Mouse (Mus musculus) MEL (cell line): ENCODE measurements at regions not wholly inside any gene's neighbourhood (a gene's known extent, or its start where the extent isn't known, plus 50 kb on each side); places are given as distances from the start of the nearest gene placed in this dataset.

ENCODE experiments used
- DNase-seq: peaks from one replicate; pipeline ENCODE4 v3.0.0; 2011; ENCODE audit warnings: low read depth, low spot score
- H3K27ac ChIP-seq: 2 replicates; pipeline ENCODE4 v1.5.1; 2012; ENCODE audit warnings: low read depth, mild to moderate bottlenecking, control low read depth, low read length, moderate library complexity; ENCODE audit not compliant: control insufficient read depth
- H3K27me3 ChIP-seq, 2 experiments: fragments of 150-350 bp in 1 of 2; sonication (generic) in 1 of 2; 2 replicates each; pipeline ENCODE4 v1.6.1; 2012; ENCODE audit warnings: low read length in 2 of 2, mild to moderate bottlenecking in 2 of 2, improper control_type of control experiment in 1 of 2, moderate library complexity in 1 of 2; ENCODE audit not compliant: insufficient read depth in 2 of 2, control insufficient read depth in 1 of 2
- H3K36me3 ChIP-seq, 2 experiments: 2 replicates each; pipeline ENCODE4 v1.6.1; 2012 to 2014; ENCODE audit warnings: low read length in 2 of 2, improper control_type of control experiment in 1 of 2, inconsistent platforms in 1 of 2, mild to moderate bottlenecking in 1 of 2; ENCODE audit not compliant: insufficient read depth in 2 of 2, control insufficient read depth in 1 of 2
- H3K4me1 ChIP-seq, 2 experiments: fragments of 150-350 bp in 1 of 2; sonication (generic) in 1 of 2; 2 replicates each; pipeline ENCODE4 v1.6.1; 2012; ENCODE audit warnings: low read length in 2 of 2, improper control_type of control experiment in 1 of 2, mild to moderate bottlenecking in 1 of 2; ENCODE audit not compliant: insufficient read depth in 2 of 2, control insufficient read depth in 1 of 2
- H3K4me3 ChIP-seq, 2 experiments: fragments of 150-350 bp in 1 of 2; sonication (generic) in 1 of 2; 2 replicates each; pipeline ENCODE4 v1.5.1; 2012; ENCODE audit warnings: low read depth in 2 of 2, low read length in 2 of 2, mild to moderate bottlenecking in 2 of 2, moderate library complexity in 2 of 2, control low read depth in 1 of 2, improper control_type of control experiment in 1 of 2; ENCODE audit not compliant: control insufficient read depth in 1 of 2, insufficient read depth in 1 of 2
- H3K79me2 ChIP-seq: 2 replicates; pipeline ENCODE4 v1.6.1; 2012; ENCODE audit warnings: mild to moderate bottlenecking, low read length, moderate library complexity; ENCODE audit not compliant: control insufficient read depth, poor library complexity, insufficient read depth
- H3K9ac ChIP-seq: 2 replicates; pipeline ENCODE4 v1.6.1; 2012; ENCODE audit warnings: low read depth, mild to moderate bottlenecking, control low read depth, low read length, moderate library complexity; ENCODE audit not compliant: control insufficient read depth, poor library complexity, severe bottlenecking
- H3K9me3 ChIP-seq: fragments of 150-350 bp; sonication (generic); replicated peaks from 2 replicates; pipeline ENCODE4 v1.6.1; 2012; ENCODE audit warnings: mild to moderate bottlenecking, low read length, improper control_type of control experiment, moderate library complexity; ENCODE audit not compliant: insufficient read depth
- BHLHE40 ChIP-seq: IDR thresholded peaks from 2 replicates; pipeline ENCODE4 v1.6.1; 2012; ENCODE audit warnings: low read depth, mild to moderate bottlenecking, inconsistent platforms, low read length, improper control_type of control experiment, borderline replicate concordance
- CHD2 ChIP-seq: IDR thresholded peaks from 2 replicates; pipeline ENCODE4 v1.6.1; 2011; ENCODE audit warnings: low read length, improper control_type of control experiment
- EP300 ChIP-seq, 2 experiments: IDR thresholded peaks; 2 replicates each; pipeline ENCODE4 v1.6.1; 2011; ENCODE audit warnings: improper control_type of control experiment in 2 of 2, low read length in 2 of 2, low read depth in 1 of 2, mild to moderate bottlenecking in 1 of 2
- GABPA ChIP-seq: IDR thresholded peaks from 2 replicates; pipeline ENCODE4 v1.6.1; 2012; ENCODE audit warnings: low read depth, mild to moderate bottlenecking, inconsistent platforms, low read length, improper control_type of control experiment, moderate library complexity
- GATA1 ChIP-seq: IDR thresholded peaks from 2 replicates; pipeline ENCODE4 v1.6.1; 2011; ENCODE audit warnings: low read depth, low read length, improper control_type of control experiment
- HCFC1 ChIP-seq: IDR thresholded peaks from 2 replicates; pipeline ENCODE4 v1.6.1; 2012; ENCODE audit warnings: low read depth, mild to moderate bottlenecking, inconsistent platforms, low read length, improper control_type of control experiment, moderate library complexity
- KAT2A ChIP-seq: conservative IDR thresholded peaks from 2 replicates; pipeline ENCODE4 v1.6.1; 2012; ENCODE audit warnings: low read depth, low read length, improper control_type of control experiment, inconsistent platforms
- MAX ChIP-seq: IDR thresholded peaks from 2 replicates; pipeline ENCODE4 v1.6.1; 2011; ENCODE audit warnings: low read length, improper control_type of control experiment
- MAZ ChIP-seq: IDR thresholded peaks from 2 replicates; pipeline ENCODE4 v1.6.1; 2012; ENCODE audit warnings: low read depth, mild to moderate bottlenecking, inconsistent platforms, low read length, improper control_type of control experiment
- MEF2A ChIP-seq: IDR thresholded peaks from 2 replicates; pipeline ENCODE4 v1.6.1; 2014; ENCODE audit warnings: low read depth, mild to moderate bottlenecking, inconsistent platforms, low read length, improper control_type of control experiment; ENCODE audit not compliant: poor library complexity, insufficient replicate concordance, severe bottlenecking; ENCODE audit errors: extremely low read depth
- NELFE ChIP-seq: IDR thresholded peaks from 2 replicates; pipeline ENCODE4 v1.6.1; 2011; ENCODE audit warnings: low read depth, low read length, improper control_type of control experiment
- POLR2AphosphoS5 ChIP-seq: IDR thresholded peaks from 2 replicates; pipeline ENCODE4 v1.6.1; 2012; ENCODE audit warnings: low read depth, borderline replicate concordance, mild to moderate bottlenecking, inconsistent platforms, low read length, moderate library complexity, mixed read lengths
- RAD21 ChIP-seq: IDR thresholded peaks from 2 replicates; pipeline ENCODE4 v1.6.1; 2011; ENCODE audit warnings: mild to moderate bottlenecking, low read depth, low read length, improper control_type of control experiment
- SIN3A ChIP-seq: IDR thresholded peaks from 2 replicates; pipeline ENCODE4 v1.6.1; 2012; ENCODE audit warnings: low read length, improper control_type of control experiment, inconsistent platforms
- SMC3 ChIP-seq: IDR thresholded peaks from 2 replicates; pipeline ENCODE4 v1.6.1; 2011; ENCODE audit warnings: low read depth, low read length, improper control_type of control experiment
- TCF12 ChIP-seq: IDR thresholded peaks from 2 replicates; pipeline ENCODE4 v1.6.1; 2014; ENCODE audit warnings: low read depth, mild to moderate bottlenecking, inconsistent platforms, low read length, improper control_type of control experiment, moderate library complexity
- UBTF ChIP-seq: IDR thresholded peaks from 2 replicates; pipeline ENCODE4 v1.6.1; 2012; ENCODE audit warnings: low read depth, mild to moderate bottlenecking, inconsistent platforms, low read length, improper control_type of control experiment, moderate library complexity, borderline replicate concordance; ENCODE audit not compliant: insufficient read depth
- ZC3H11A ChIP-seq: IDR thresholded peaks from 2 replicates; pipeline ENCODE4 v1.6.1; 2012; ENCODE audit warnings: low read depth, mild to moderate bottlenecking, inconsistent platforms, low read length, improper control_type of control experiment
- ZKSCAN1 ChIP-seq: IDR thresholded peaks from 2 replicates; pipeline ENCODE4 v1.6.1; 2012; ENCODE audit warnings: low read depth, mild to moderate bottlenecking, inconsistent platforms, low read length, improper control_type of control experiment, moderate library complexity
- ZMIZ1 ChIP-seq: IDR thresholded peaks from 2 replicates; pipeline ENCODE4 v1.6.1; 2012; ENCODE audit warnings: low read depth, mild to moderate bottlenecking, inconsistent platforms, low read length, improper control_type of control experiment, moderate library complexity

- TF ChIP-seq POLR2AphosphoS5 = no peak
- Histone ChIP-seq H3K27me3 (no peaks in the 10 kb centered on the region; a peak in 1 of 4 replicates), H3K9ac (no peak overlapping the region), H3K4me1 (no peaks in the 10 kb centered on the region), H3K4me3 (no peak overlapping the region), H3K27ac (no peak overlapping the region), H3K9me3 (no peaks in the 10 kb centered on the region), H3K36me3 (no peaks in the 10 kb centered on the region), H3K79me2 (no peaks in the 10 kb centered on the region)
- DNase-seq = no peak
Measured at GRCm38 (mm10) chr2:105507160-105507559, 108.0 kb upstream of the Rcn1 start.

GRCm38 (mm10) chr2:105510816-105511215 is 111.7 kb upstream of the Rcn1 start:
- H3K27me3 ChIP-seq = no peaks in the 10 kb centered on the region; a peak in 1 of 4 replicates
- H3K27ac ChIP-seq = no peak overlapping the region
- no peak for DNase-seq
- no peaks in the 10 kb centered on the region for H3K4me1 ChIP-seq
- no peak overlapping the region for H3K4me3 ChIP-seq
- TF ChIP-seq TCF12 (no peak), CHD2 (no peak)
- no peaks in the 10 kb centered on the region for H3K36me3 ChIP-seq
- no peaks in the 10 kb centered on the region for H3K9me3 ChIP-seq
- H3K79me2 ChIP-seq = no peaks in the 10 kb centered on the region
- no peak overlapping the region for H3K9ac ChIP-seq

GRCm38 (mm10) chr2:105511690-105512089 is 112.6 kb upstream of the Rcn1 start:
- H3K4me3 ChIP-seq = no peak overlapping the region
- H3K36me3 ChIP-seq = no peaks in the 10 kb centered on the region
- H3K79me2 ChIP-seq = no peaks in the 10 kb centered on the region
- H3K27ac ChIP-seq = no peak overlapping the region
- H3K27me3 ChIP-seq = no peaks in the 10 kb centered on the region; a peak in 1 of 4 replicates
- no peak overlapping the region for H3K9ac ChIP-seq
- no peaks in the 10 kb centered on the region for H3K4me1 ChIP-seq
- DNase-seq = no peak
- TF ChIP-seq KAT2A = no peak
- TF ChIP-seq MAZ = no peak
- TF ChIP-seq UBTF = no peak
- no peak for TF ChIP-seq SIN3A
- TF ChIP-seq MAX = no peak
- no peak for TF ChIP-seq ZMIZ1
- TF ChIP-seq RAD21 = no peak
- TF ChIP-seq ZKSCAN1 = no peak
- no peak for TF ChIP-seq GATA1
- no peak for TF ChIP-seq ZC3H11A
- TF ChIP-seq CHD2 = no peak
- no peak for TF ChIP-seq EP300 (IDR thresholded peaks at IDR 0.05; ENCODE audit: low read depth in 1 of 2, low read length in 2 of 2)
- no peak for TF ChIP-seq NELFE
- TF ChIP-seq BHLHE40 = no peak
- TF ChIP-seq HCFC1 = no peak
- no peak for TF ChIP-seq SMC3
- no peak for TF ChIP-seq GABPA
- no peak for TF ChIP-seq POLR2AphosphoS5
- TF ChIP-seq TCF12 = no peak
- no peak for TF ChIP-seq MEF2A
- TF ChIP-seq, all 39 proteins: peak for 0
- no peaks in the 10 kb centered on the region for H3K9me3 ChIP-seq
